Mouse (Mus musculus) MEL (cell line): ENCODE measurements at regions not wholly inside any gene's neighbourhood (a gene's known extent, or its start where the extent isn't known, plus 50 kb on each side); places are given as distances from the start of the nearest gene placed in this dataset.

Experiments
- DNase-seq: peaks from one replicate; pipeline ENCODE4 v3.0.0; 2011; ENCODE audit warnings: low read depth, low spot score
- H3K27ac ChIP-seq: 2 replicates; pipeline ENCODE4 v1.5.1; 2012; ENCODE audit warnings: low read depth, mild to moderate bottlenecking, control low read depth, low read length, moderate library complexity; ENCODE audit not compliant: control insufficient read depth
- H3K27me3 ChIP-seq, 2 experiments: fragments of 150-350 bp in 1 of 2; sonication (generic) in 1 of 2; 2 replicates each; pipeline ENCODE4 v1.6.1; 2012; ENCODE audit warnings: low read length in 2 of 2, mild to moderate bottlenecking in 2 of 2, improper control_type of control experiment in 1 of 2, moderate library complexity in 1 of 2; ENCODE audit not compliant: insufficient read depth in 2 of 2, control insufficient read depth in 1 of 2
- H3K36me3 ChIP-seq, 2 experiments: 2 replicates each; pipeline ENCODE4 v1.6.1; 2012 to 2014; ENCODE audit warnings: low read length in 2 of 2, improper control_type of control experiment in 1 of 2, inconsistent platforms in 1 of 2, mild to moderate bottlenecking in 1 of 2; ENCODE audit not compliant: insufficient read depth in 2 of 2, control insufficient read depth in 1 of 2
- H3K4me1 ChIP-seq, 2 experiments: fragments of 150-350 bp in 1 of 2; sonication (generic) in 1 of 2; 2 replicates each; pipeline ENCODE4 v1.6.1; 2012; ENCODE audit warnings: low read length in 2 of 2, improper control_type of control experiment in 1 of 2, mild to moderate bottlenecking in 1 of 2; ENCODE audit not compliant: insufficient read depth in 2 of 2, control insufficient read depth in 1 of 2
- H3K4me3 ChIP-seq, 2 experiments: fragments of 150-350 bp in 1 of 2; sonication (generic) in 1 of 2; 2 replicates each; pipeline ENCODE4 v1.5.1; 2012; ENCODE audit warnings: low read depth in 2 of 2, low read length in 2 of 2, mild to moderate bottlenecking in 2 of 2, moderate library complexity in 2 of 2, control low read depth in 1 of 2, improper control_type of control experiment in 1 of 2; ENCODE audit not compliant: control insufficient read depth in 1 of 2, insufficient read depth in 1 of 2
- H3K79me2 ChIP-seq: 2 replicates; pipeline ENCODE4 v1.6.1; 2012; ENCODE audit warnings: mild to moderate bottlenecking, low read length, moderate library complexity; ENCODE audit not compliant: control insufficient read depth, poor library complexity, insufficient read depth
- H3K9ac ChIP-seq: 2 replicates; pipeline ENCODE4 v1.6.1; 2012; ENCODE audit warnings: low read depth, mild to moderate bottlenecking, control low read depth, low read length, moderate library complexity; ENCODE audit not compliant: control insufficient read depth, poor library complexity, severe bottlenecking
- H3K9me3 ChIP-seq: fragments of 150-350 bp; sonication (generic); replicated peaks from 2 replicates; pipeline ENCODE4 v1.6.1; 2012; ENCODE audit warnings: mild to moderate bottlenecking, low read length, improper control_type of control experiment, moderate library complexity; ENCODE audit not compliant: insufficient read depth
- BHLHE40 ChIP-seq: IDR thresholded peaks from 2 replicates; pipeline ENCODE4 v1.6.1; 2012; ENCODE audit warnings: low read depth, mild to moderate bottlenecking, inconsistent platforms, low read length, improper control_type of control experiment, borderline replicate concordance
- ELF1 ChIP-seq: IDR thresholded peaks from 2 replicates; pipeline ENCODE4 v1.6.1; 2014; ENCODE audit warnings: low read depth, mild to moderate bottlenecking, inconsistent platforms, low read length, improper control_type of control experiment, moderate library complexity
- EP300 ChIP-seq, 2 experiments: IDR thresholded peaks; 2 replicates each; pipeline ENCODE4 v1.6.1; 2011; ENCODE audit warnings: improper control_type of control experiment in 2 of 2, low read length in 2 of 2, low read depth in 1 of 2, mild to moderate bottlenecking in 1 of 2
- ETS1 ChIP-seq: IDR thresholded peaks from 2 replicates; pipeline ENCODE4 v1.6.1; 2012; ENCODE audit warnings: low read depth, mild to moderate bottlenecking, inconsistent platforms, low read length, improper control_type of control experiment, moderate library complexity
- GATA1 ChIP-seq: IDR thresholded peaks from 2 replicates; pipeline ENCODE4 v1.6.1; 2011; ENCODE audit warnings: low read depth, low read length, improper control_type of control experiment
- HCFC1 ChIP-seq: IDR thresholded peaks from 2 replicates; pipeline ENCODE4 v1.6.1; 2012; ENCODE audit warnings: low read depth, mild to moderate bottlenecking, inconsistent platforms, low read length, improper control_type of control experiment, moderate library complexity
- KAT2A ChIP-seq: conservative IDR thresholded peaks from 2 replicates; pipeline ENCODE4 v1.6.1; 2012; ENCODE audit warnings: low read depth, low read length, improper control_type of control experiment, inconsistent platforms
- MAFK ChIP-seq: IDR thresholded peaks from 2 replicates; pipeline ENCODE4 v1.6.1; 2011; ENCODE audit warnings: low read depth, mild to moderate bottlenecking, low read length, improper control_type of control experiment, borderline replicate concordance
- MXI1 ChIP-seq: IDR thresholded peaks from 2 replicates; pipeline ENCODE4 v1.6.1; 2011; ENCODE audit warnings: mild to moderate bottlenecking, low read depth, low read length, improper control_type of control experiment
- MYB ChIP-seq: IDR thresholded peaks from 2 replicates; pipeline ENCODE4 v1.6.1; 2011; ENCODE audit warnings: mild to moderate bottlenecking, low read depth, low read length, improper control_type of control experiment
- MYC ChIP-seq: IDR thresholded peaks from 2 replicates; pipeline ENCODE4 v1.6.1; 2011; ENCODE audit warnings: low read depth, mild to moderate bottlenecking, low read length, improper control_type of control experiment, moderate library complexity
- NELFE ChIP-seq: IDR thresholded peaks from 2 replicates; pipeline ENCODE4 v1.6.1; 2011; ENCODE audit warnings: low read depth, low read length, improper control_type of control experiment
- NRF1 ChIP-seq: IDR thresholded peaks from 2 replicates; pipeline ENCODE4 v1.6.1; 2014; ENCODE audit warnings: low read depth, mild to moderate bottlenecking, inconsistent platforms, low read length, improper control_type of control experiment, moderate library complexity; ENCODE audit not compliant: poor library complexity, insufficient read depth, severe bottlenecking
- POLR2A ChIP-seq, 2 experiments: IDR thresholded peaks; 2 replicates each; pipeline ENCODE4 v1.6.1; 2011 to 2012; ENCODE audit warnings: low read length in 2 of 2, mild to moderate bottlenecking in 2 of 2, control low read depth in 1 of 2, improper control_type of control experiment in 1 of 2, low read depth in 1 of 2, moderate library complexity in 1 of 2; ENCODE audit not compliant: control insufficient read depth in 1 of 2, insufficient read depth in 1 of 2, poor library complexity in 1 of 2
- POLR2AphosphoS2 ChIP-seq: IDR thresholded peaks from 2 replicates; pipeline ENCODE4 v1.6.1; 2011; ENCODE audit warnings: low read length, improper control_type of control experiment
- POLR2AphosphoS5 ChIP-seq: IDR thresholded peaks from 2 replicates; pipeline ENCODE4 v1.6.1; 2012; ENCODE audit warnings: low read depth, borderline replicate concordance, mild to moderate bottlenecking, inconsistent platforms, low read length, moderate library complexity, mixed read lengths
- RCOR1 ChIP-seq: IDR thresholded peaks from 2 replicates; pipeline ENCODE4 v1.6.1; 2012; ENCODE audit warnings: low read depth, mild to moderate bottlenecking, inconsistent platforms, low read length, improper control_type of control experiment
- SIN3A ChIP-seq: IDR thresholded peaks from 2 replicates; pipeline ENCODE4 v1.6.1; 2012; ENCODE audit warnings: low read length, improper control_type of control experiment, inconsistent platforms
- TAL1 ChIP-seq: IDR thresholded peaks from 2 replicates; pipeline ENCODE4 v1.6.1; 2012; ENCODE audit warnings: mild to moderate bottlenecking, inconsistent platforms, low read length, moderate library complexity, mixed read lengths
- TBP ChIP-seq: IDR thresholded peaks from 2 replicates; pipeline ENCODE4 v1.8.0; 2011; ENCODE audit warnings: low read depth, low read length, improper control_type of control experiment
- USF1 ChIP-seq: IDR thresholded peaks from 2 replicates; pipeline ENCODE4 v1.6.1; 2014; ENCODE audit warnings: low read depth, mild to moderate bottlenecking, inconsistent platforms, low read length, improper control_type of control experiment, moderate library complexity
- USF2 ChIP-seq, 2 experiments: IDR thresholded peaks; 2 replicates each; pipeline ENCODE4 v1.6.1; 2011 to 2012; ENCODE audit warnings: improper control_type of control experiment in 2 of 2, low read length in 2 of 2, borderline replicate concordance in 1 of 2, inconsistent platforms in 1 of 2, low read depth in 1 of 2, mild to moderate bottlenecking in 1 of 2; ENCODE audit not compliant: insufficient read depth in 1 of 2
- ZC3H11A ChIP-seq: IDR thresholded peaks from 2 replicates; pipeline ENCODE4 v1.6.1; 2012; ENCODE audit warnings: low read depth, mild to moderate bottlenecking, inconsistent platforms, low read length, improper control_type of control experiment

DNA sequence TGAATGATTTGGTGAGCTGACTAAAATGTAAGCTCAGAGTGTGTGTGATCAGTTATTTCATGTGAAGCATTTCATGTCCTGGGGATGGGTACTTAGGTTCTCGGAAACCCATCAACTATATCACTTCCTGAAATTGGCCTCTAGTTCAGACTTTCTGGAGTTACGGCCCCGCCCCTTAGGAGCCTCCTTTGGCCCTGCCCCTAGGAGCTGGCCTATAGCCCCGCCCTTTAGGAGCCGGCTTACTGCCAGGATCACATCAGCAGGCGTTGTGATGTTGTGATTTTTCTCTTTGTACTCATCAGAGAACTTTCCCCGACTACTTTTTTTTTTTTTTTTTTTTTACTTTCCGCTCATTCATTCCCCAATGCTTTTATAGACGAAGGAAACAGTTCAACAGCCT lies 223.1 kb downstream of the Rnf144b start:
- H3K4me1 ChIP-seq = no peaks in the 10 kb centered on the region
- H3K9me3 ChIP-seq = no peaks in the 10 kb centered on the region
- no peak for TF ChIP-seq TBP
- no peak for TF ChIP-seq POLR2A (IDR thresholded peaks at IDR 0.05; ENCODE audit: control insufficient read depth in 1 of 2, insufficient read depth in 1 of 2, low read depth in 1 of 2, low read length in 2 of 2, poor library complexity in 1 of 2)
- no peak for TF ChIP-seq EP300 (IDR thresholded peaks at IDR 0.05; ENCODE audit: low read depth in 1 of 2, low read length in 2 of 2)
- TF ChIP-seq HCFC1 = no peak
- TF ChIP-seq KAT2A = no peak
- no peak for TF ChIP-seq USF2 (IDR thresholded peaks at IDR 0.05; ENCODE audit: borderline replicate concordance in 1 of 2, insufficient read depth in 1 of 2, low read depth in 1 of 2, low read length in 2 of 2)
- TF ChIP-seq MYC = no peak
- no peak for TF ChIP-seq BHLHE40
- TF ChIP-seq ELF1 = no peak
- no peak for TF ChIP-seq NELFE
- TF ChIP-seq ZC3H11A = no peak
- H3K36me3 ChIP-seq = no peaks in the 10 kb centered on the region
- H3K27me3 ChIP-seq = no peaks in the 10 kb centered on the region
- no peak overlapping the region for H3K4me3 ChIP-seq
- no peak overlapping the region for H3K27ac ChIP-seq
- H3K9ac ChIP-seq = no peak overlapping the region
- no peaks in the 10 kb centered on the region for H3K79me2 ChIP-seq
- no peak for DNase-seq

DNA sequence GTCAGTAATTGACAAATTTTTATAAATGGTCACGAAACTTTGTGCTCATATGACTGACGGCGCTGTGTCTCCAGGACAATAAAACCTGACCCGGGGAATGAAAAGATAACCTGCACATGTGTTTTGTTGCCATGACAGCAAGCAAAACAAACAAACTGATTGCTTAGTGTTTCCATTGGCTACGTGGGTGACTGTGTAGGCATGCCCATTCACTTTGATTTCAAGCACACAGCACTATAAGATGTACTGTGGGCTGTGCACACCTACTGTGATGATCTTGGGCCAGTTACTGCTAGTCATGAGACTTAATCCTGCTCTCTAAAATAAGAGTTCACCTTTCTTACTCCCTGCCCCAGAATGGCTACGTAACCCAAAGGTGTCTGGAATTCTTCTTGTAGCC lies 225.4 kb downstream of the Rnf144b start:
- no peak for TF ChIP-seq POLR2AphosphoS2
- TF ChIP-seq MXI1 = no peak
- no peak for TF ChIP-seq KAT2A
- no peak for TF ChIP-seq MAFK
- no peak for TF ChIP-seq ETS1
- no peak for TF ChIP-seq NRF1
- TF ChIP-seq USF1 = no peak
- no peak for TF ChIP-seq ELF1
- TF ChIP-seq EP300 (IDR thresholded peaks at IDR 0.05; ENCODE audit: low read depth in 1 of 2, low read length in 2 of 2) = no peak
- TF ChIP-seq POLR2A (IDR thresholded peaks at IDR 0.05; ENCODE audit: control insufficient read depth in 1 of 2, insufficient read depth in 1 of 2, low read depth in 1 of 2, low read length in 2 of 2, poor library complexity in 1 of 2) = no peak
- TF ChIP-seq TAL1 = no peak
- no peak for TF ChIP-seq RCOR1
- TF ChIP-seq GATA1 = no peak
- no peak for TF ChIP-seq MYB
- TF ChIP-seq POLR2AphosphoS5 = no peak
- TF ChIP-seq SIN3A = no peak
- TF ChIP-seq, all 39 proteins: peak for 0
- Histone ChIP-seq H3K36me3 (no peaks in the 10 kb centered on the region), H3K79me2 (no peaks in the 10 kb centered on the region), H3K27ac (no peak overlapping the region), H3K4me3 (no peak overlapping the region), H3K27me3 (no peaks in the 10 kb centered on the region), H3K9ac (no peak overlapping the region), H3K4me1 (no peaks in the 10 kb centered on the region), H3K9me3 (no peaks in the 10 kb centered on the region)
- no peak for DNase-seq
